Mouse (Mus musculus): ENCODE measurements around the gene Sars.

Sars gene

DNA sequence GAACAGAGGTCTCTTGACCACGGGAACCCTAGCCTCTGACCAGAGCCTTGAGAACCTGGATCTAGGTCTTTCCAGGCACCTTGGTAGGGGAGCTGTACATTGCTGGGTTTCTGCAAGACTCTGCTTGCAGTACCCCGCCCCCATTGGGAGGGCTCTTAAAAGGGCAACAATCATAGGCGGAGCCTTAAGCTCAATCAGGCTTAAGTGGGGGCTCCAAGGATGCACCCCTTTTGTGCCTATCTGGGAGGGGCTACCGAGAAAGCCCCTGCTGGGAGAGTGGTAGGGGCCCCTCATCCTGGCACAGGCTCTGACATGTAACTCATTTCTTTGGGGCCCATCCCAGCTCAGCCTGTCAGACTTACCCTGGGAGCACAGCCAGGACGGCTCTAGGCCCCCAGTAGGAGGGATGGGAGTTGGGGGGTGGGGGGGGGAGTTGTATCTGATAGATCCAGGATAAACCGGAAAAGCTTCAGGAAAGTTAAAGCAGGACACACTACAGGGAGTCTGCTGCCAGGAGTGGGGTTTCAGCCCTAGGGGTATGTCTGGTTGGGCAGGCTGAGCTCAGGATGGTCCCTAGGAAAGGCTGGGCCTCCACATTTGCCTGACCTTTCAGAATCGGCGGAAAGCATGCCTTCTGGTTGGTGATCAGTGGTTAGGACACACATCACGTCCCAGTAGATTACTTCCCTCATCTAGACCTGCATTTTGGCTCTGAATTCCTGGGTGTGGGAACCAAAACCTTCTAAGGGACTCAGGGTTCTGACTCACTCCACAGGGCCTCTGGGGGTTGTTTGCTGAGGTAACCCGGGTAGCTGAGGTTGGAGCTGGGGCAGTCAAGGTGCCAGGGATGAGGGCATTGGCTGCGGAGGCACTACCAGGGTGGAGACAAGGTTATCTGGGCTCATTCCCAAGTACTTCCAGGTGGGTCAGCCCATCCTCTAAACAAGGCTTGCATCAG lies 20.9 kb downstream of the Sars start:
- DNase-seq, result peak; percentile 65

DNA sequence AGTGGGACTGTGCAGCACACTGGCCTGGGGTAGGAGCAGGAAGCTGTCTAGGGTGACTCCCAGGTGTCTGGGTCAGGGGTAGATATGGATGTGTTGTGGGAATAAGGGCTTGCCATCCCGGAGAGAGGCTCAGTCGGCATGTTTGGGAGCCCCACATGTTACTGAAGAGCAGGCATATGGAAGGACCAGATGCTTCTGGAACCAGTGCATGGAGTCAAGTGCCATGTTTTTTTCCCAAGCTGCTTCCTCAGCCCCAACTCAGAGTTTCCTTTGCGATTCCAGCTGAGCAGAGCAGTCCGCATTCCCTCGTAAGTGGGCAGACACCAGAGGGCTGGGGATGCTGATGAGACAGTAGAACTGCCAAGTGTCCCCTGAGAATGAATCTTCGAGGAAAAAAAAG lies 22.0 kb downstream of the Sars start:
- no peak for DNase-seq

DNA sequence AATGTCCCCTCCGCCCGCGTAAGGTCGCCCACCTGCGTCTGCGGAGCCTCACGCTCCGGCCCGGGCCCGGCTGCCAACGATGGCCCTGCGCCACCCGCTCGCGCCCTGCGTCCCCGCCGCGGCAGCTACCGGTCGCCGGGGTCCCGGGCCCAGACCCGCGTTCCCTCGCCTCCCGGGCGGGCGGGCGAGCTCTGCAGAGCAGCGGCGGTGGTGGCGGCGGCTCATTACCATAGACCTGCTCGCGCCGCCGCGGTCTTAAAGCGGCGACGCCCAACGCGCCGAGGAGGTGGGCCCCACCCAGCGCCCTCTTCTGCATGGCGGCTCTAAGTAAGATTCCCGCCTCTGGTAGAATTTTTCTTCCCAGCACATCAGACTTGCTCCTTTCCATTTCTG lies 29.2 kb downstream of the Sars start:
- DNase-seq, result peak; percentile 77

DNA sequence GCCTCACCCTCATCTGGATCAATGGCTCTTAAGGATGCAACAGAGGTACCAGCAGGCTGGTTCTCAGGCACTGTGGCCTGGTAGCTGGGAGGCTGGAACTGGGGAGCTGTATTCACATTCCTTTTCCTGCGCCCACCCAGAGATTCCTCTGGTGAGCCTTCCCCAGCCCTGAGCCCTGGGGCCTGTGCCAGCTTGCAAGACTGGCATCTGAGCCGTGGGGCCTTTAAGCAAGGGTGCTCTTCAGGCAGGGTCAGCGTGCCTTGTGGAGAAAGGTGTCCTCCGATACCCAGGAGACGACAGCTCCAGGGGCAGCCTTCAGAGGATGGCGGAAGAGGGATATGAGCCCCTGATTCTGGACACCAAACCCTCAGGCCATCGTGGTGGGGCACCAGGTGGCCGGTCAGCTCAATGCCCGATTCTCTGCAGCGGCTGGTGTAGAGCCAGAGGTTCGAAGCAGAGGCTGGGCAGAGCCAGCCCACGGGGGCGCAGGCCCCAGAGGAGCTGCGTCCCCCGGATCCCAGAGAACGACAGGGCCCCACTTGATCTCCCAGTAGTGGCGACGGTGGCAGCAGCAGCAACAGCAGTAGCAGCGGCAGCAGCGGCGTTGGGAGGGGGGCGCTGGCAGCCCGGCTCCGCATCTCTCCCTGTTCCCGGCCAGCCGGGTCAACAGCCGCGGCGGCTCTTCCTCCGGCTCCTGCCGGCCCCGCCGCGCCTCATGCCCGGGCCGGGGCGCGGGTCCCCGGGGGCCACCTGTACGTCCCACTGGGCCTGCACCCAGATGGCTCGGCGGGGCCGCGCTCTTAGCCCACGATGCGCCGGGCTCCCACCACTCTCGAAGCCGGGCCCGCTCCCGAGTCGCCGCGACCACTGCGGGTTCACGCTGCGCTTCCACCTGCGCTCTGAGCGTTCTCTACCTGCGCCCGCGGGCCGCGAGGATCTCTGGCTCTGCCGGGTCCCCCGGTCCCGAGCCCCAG lies 29.9 kb downstream of the Sars start, which contains the start of gene Celsr2:
Celsr2 (minus strand) TSS at position 696 of the 974 bp plus-strand sequence.
- no peak for DNase-seq

DNA sequence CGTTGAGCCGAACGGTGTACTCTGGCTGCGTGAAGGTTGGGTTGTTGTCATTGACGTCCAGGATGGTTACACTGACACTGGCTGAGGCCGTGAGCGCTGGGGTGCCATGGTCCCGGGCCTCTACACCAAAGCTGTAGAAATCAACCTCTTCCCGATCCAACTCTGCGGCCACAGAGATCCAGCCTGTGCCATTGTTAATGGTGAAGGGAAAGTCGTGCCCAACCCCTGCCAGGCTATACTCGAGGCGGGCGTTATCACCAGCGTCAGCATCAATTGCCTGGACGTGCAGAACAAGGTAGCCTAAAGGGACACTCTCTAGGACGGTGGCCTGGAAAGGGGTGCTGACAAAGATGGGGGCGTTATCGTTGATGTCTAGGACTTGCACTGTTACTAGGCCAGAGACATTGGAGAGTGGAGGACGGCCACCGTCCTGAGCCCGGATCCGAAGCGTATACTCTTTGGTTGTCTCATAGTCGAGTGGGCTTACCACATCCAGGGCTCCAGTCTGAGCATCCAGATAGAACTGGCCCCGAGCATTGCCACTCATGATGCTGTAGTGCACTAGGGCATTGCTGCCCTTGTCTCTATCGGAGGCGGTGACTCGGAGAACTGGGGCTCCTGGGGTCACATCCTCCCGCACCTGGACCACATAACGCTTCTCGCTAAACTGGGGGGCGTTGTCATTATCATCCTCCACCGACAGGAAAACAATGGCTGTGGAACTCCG lies 31.2 kb downstream of the Sars start:
- no peak for DNase-seq

DNA sequence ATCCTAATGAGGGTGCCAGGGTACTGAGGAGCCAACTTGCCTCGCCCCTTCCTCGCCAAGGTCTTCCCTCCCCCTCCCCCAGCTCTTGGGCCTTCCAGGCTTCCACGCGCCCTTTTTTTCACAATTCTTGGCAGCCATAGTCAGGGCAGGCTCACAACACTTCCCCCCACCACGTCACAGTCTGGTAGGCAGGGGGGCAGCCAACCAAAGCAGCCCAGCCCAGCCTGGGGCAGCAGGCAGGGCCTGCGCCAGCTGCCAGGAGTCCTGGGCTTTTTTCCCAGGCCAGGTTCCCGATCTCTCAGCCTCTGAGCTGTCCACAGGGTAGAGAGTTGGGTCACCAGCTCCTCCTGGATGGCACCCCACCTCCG lies 33.3 kb downstream of the Sars start:
- peak; percentile 96 for DNase-seq

DNA sequence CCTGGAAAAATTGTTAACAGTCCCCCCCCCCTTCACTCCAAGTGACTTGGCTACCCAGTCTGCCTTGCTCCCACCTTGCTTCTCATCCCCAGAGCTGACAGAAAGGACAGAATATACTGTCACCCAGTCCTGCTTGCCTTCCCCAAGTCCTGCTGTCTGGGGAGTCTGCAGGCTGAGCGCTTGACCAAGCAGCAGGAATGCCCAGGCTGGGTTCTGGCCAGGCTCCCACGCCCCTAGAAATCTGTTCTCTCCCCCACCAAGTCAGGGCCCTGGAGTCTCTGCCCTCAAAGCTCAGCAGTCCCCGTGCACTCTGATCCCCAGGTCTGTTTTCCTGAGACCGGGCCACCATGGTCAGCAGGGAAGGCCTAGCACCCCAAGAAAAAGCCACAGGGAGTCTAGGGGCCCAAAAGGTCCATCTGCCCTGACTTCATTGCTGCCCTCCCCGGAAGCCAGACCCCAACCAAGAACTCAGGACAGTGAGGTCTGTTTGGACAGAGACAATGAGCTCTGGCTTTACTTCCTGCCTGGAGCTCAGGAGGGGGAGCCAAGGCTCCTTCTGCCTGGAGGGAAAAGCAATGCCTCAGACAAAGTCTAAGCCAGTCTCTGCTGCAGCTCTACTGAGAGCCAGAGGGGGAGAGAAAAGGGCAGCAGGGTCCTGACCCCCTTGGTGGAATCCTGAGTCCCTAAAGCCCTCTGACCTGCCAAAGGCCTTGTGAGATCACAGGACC lies 33.8 kb downstream of the Sars start:
- DNase-seq, result peak; percentile 95

DNA sequence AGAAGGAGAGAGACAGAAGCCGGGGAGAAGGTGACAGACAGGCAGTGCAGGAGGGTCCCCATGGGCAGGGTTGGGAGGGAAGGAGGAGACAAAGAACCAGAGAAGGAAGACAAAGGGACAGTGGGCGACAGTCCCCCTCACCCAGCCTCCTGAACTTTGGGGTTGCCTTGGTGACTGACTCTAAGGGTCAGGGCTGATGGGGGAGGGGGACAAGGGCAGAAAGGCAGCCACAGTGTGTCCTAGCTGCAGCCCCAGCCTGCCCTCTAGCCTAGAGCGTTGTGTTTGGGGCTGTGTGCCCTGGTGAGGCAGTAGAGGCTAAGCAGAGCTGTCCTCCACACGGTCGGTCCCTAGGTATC lies 34.7 kb downstream of the Sars start:
- peak; percentile 43 for DNase-seq

DNA sequence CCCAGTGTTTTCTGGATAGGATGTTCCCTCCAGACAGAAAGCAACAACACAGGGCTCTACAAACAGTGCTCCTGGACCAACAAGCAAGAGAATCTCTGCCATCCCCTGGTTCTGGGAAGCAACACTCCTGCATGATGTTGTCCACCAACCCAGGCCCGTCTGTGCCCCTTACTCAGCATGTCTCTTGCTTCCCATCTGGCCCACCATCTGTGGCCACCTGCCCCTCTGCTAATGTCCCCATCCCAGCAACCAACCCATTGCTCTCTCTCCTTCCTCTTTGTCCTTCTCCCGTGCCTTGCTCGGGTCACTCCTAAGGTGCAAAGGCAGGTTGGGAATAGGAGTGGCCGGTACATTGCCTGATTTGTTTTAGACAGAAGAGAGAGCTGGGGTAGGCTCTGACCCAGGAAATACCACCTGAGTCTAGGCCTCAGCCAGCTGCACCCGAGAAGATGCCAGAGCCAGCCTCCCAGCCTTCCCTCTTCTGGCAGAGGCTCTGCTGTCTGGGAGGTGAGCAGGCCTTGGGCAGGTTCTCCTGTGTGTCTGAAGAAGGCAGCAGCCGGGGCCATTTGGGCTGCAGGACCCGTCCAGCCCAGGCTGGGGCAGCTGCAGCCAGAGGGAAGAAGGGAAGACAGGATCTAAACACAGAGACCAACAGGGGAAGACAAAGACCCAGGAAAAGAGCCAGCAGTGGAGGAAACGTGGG lies 35.2 kb downstream of the Sars start:
- DNase-seq, result peak; percentile 48

DNA sequence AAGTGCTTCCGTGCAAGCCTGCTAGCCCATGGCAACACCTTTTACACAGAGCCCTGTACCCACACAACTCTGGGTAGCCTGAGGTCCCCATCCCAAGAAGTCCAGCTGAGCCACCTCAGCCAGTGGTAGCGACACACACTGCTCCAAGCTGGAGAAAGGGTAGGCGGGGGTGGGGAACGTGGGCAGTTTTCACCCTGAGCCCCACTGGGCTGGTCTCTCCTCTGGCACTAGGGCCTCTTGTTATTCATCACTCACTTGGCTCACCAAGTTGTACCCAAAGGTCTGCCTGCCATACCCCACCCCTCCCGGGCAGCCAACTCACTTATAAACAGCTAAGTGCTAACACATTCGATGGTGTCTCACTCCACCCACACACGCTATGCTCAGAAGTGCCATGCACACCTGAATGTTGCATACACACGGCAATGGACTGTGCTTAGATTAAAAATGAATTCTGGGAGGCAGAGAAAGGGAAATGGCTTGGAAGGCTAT lies 36.4 kb downstream of the Sars start:
- peak; percentile 69 for DNase-seq

DNA sequence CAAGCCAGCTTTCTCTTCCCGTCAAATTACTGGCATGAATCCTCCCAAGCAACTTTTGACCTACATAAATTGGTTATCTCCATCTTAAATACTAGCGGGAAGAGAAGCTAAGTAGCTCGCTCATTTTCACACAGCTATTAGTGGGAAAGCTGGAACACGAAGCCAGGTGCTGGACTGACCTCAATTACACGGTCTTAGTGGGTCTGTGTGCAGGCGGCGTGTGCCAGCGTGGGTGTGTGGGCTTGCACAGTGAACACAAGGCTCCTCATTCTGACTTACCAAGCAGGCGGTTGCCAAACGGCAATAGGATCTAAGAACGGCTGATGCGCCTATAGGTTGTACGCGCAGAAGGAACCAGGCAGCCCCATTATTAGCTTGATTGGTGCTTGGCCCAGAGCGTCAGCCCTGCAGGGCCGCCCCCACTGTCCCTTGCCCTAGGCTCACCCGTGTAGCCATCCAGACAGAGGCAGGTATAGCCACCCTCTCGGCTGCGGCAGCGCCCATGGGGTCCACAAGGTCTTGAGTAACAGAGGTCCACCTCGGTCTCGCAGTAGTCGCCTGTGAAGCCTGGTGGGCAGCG lies 38.6 kb downstream of the Sars start:
- no peak for DNase-seq

DNA sequence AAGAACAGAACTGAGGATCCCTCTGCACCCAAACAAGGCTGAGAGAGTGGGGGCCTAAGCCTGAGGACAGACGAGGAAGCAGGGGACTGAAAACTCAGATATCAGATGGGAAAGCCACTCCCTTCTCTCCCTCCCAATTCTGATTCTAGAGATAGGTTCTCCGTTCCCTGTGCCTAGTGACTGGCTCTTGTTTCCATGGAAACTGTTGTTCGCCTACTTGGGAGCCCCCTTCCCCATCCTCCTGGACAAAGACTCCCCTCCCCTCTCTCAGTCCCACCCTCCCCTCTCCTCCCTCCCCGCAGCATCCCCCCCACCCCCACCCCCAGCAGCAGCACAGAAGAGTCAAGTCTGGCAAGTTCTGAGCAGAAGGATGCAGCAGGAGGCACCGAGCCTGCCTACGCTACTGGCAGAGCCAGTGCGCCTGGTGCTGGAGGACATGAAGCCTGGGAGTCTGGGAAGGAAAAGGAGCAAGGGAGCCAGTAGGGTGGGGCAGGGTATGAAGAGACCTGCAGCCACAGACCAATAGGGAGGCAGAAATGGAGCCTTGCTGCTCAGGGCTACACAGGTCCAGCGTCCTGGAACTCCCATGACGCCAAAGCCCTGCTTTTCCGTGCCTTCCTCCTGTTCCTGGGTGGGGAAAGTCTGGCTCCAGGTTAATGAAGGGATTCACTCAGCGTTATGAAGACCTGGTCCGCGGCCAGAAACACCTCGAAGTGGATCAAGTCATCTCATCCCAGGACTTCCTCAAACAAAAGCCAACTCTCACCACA lies 39.3 kb downstream of the Sars start:
- no peak for DNase-seq

DNA sequence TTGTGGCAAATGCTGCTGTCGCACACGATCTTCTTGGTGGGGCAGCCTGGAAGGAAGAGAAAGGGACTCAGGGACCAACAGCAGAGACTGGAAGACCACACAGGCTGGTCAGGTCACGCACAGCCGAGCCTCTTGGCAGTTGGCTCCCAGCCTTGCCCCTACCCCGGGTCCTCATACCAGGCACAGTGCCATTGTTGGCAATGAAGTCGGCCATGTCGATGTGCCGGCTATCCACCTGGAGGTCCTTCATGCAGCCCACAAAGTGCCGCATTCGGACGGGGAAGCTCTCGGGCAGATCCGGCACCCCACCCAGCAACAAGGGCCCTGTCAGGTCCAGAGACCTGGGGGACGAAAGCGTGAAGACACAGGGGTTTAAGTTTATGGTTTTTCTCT lies 42.5 kb downstream of the Sars start:
- DNase-seq, result peak; percentile 45

DNA sequence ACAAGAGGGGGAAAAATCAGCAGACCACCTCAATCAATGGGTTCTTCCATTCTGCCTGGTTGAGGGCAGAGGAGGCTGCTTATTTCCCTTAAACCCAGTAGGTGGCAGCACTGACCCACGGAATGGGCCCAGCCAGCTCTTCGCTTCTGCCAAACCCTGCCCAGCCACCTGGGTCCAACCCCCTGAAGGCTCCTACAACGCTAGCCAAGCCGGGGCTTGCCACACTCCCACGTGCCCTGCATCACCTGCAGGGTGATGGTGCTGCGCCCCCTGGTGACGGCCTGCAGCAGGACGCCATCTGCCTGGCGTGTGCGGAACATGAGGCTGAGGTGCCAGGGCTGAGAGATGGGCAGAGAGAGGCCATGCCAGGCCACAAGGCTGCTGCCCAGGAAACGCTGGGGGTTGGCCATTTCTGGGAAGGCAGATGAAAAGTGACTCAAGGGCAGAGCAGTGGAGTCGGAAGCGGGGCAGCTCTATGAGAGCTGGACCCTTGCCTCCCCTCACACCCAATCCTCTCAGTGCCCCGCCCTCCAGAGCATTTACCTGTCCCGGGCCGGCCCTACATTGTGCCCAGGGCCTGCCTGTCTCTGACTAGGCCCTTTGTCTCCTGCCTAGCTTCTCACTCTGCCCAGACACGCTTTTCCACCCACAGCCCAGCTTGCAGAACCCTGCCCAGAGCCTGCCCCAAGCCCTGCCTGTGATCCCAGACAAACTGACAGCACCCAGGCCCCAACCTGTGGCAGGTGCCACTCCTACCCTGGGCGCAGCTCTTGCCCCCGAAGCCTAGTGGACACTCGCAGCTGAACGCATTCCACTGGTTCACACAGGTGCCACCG lies 43.1 kb downstream of the Sars start:
- DNase-seq, result peak; percentile 97

DNA sequence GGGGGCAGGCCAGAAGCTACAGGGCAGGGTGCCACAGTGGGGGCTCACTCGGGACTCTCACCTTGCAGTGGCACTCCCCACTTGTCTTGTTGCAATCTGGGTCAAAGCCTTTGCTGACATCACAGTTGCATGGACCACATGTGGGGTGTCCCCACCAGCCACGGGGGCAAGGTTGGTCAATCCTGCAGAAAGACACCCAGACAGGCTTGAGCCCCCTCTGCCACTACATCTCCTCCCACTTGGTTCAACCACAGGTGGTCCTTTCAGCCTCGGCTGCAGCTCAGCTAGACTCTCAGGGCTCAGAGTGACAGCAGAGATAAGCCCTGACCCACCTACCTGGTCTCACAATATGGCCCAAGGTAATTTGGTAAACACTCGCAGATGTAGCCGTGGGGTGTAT lies 44.6 kb downstream of the Sars start:
- DNase-seq, result no peak

DNA sequence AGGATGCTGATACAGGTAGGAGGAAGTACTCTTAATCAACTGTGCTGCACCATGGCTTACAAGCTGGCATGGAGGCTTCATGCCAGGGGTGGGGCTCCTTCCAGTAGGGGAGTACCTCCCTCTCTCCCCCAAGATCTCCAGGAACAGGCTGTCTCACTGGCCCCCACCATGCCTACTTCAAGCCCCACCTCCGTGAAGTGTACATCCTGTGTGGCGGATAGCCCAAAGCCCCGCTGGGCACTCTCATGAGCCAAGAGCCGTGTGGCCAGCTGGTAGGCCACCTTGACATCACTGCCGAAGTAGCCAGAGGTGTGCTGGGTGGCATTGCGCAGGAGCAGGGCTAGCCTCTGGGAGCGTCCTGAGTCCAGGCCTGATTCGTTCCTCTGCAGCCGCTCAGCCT lies 46.7 kb downstream of the Sars start:
- DNase-seq, result no peak

DNA sequence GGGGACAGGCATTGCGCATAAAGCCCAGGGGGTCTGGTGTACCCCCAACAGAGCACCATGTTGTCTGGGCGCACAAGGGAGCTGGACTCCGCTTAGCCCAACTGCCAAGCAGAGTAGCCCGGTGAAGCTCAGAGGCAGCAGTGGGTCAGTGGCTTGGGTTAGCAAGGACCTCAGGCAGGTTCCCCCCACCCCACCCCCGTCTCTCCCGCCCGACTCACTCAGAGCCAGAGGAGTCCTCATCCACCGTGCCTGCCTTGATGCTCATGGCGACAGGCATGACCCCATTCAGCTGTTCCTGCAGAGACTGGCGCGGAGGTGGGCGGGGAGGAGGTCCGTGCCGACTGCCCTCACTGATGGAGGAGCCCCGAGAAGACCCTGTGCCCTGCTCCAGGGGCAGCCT lies 52.2 kb downstream of the Sars start:
- DNase-seq, result no peak

DNA sequence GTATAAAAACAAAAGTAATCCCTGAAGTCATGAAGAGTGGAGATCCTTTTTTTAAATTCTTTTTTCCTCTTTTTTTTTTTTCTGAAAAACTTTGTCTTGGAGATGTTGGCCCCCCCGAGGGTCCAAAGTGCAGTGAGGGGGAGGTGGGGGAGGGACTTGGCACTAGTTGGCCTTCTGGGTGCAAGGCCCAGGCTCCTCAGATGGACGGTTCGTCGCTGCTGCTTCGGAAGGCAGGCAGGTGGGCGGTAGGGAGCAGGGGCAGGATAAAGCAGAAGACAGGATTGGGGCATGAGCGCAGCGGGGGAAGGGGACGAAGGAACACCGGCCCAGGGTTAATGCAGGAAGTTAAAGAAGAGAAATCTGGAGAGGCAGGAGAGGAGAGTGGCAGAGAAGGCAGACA lies 52.7 kb downstream of the Sars start:
- DNase-seq, result peak; percentile 89

DNA sequence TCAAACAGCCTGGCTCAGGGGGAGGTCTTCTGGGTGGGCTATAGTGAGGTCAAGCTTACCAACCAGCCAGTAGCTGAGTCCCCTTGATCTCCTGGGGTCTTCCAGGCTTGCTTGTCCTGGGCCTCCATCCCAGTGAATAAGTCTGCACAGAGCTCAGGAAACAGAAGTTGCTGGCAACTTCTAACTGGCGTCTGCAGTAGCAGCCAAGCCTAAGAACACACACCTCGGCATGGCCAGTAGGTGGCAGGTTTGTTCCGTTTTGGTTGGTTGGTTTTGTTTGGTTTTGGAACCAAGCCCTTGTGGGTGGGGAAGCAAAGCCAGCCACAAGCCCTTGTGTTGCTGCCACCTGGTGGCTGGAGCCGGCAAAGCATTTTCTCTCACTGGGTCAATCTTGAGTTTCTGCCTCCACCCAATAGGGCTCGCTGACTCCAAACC lies 55.9 kb downstream of the Sars start:
- peak; percentile 98 for DNase-seq

Measured in kidney, adult 9 months (tissue).